Mouse (Mus musculus) midbrain, embryonic 12.5 days (tissue): ENCODE results near the gene Nfkb2. TPM values are rescaled to one million over a fixed set of nuclear protein-coding genes. Genes with fewer than 3 reads are reported as not detected.

Source experiments
- ATAC-seq: fragments of 200-750 bp; cut with Nextera tagmentation; 2 replicates; pipeline ENCODE4 v1.8.0; 2017; ENCODE audit warnings: low read depth, moderate TSS enrichment, moderate library complexity; ENCODE audit not compliant: low FRiP score
- H3K27ac ChIP-seq: fragments of 300-500 bp; sonication (generic); replicated peaks from 2 replicates; pipeline ENCODE4 v1.5.1; 2016; ENCODE audit warnings: mild to moderate bottlenecking
- H3K27me3 ChIP-seq: fragments of 300-500 bp; sonication (generic); 2 replicates; pipeline ENCODE4 v1.6.1; 2016; ENCODE audit warnings: mild to moderate bottlenecking
- H3K36me3 ChIP-seq: fragments of 300-500 bp; sonication (generic); 2 replicates; pipeline ENCODE4 v1.6.1; 2016
- H3K4me1 ChIP-seq: fragments of 300-500 bp; sonication (generic); 2 replicates; pipeline ENCODE4 v1.6.1; 2016
- H3K4me2 ChIP-seq: fragments of 300-500 bp; sonication (generic); replicated peaks from 2 replicates; pipeline ENCODE4 v1.6.1; 2016; ENCODE audit warnings: mild to moderate bottlenecking, moderate library complexity
- H3K4me3 ChIP-seq: fragments of 300-500 bp; sonication (generic); 2 replicates; pipeline ENCODE4 v1.5.1; 2016; ENCODE audit warnings: mild to moderate bottlenecking
- H3K9ac ChIP-seq: fragments of 300-500 bp; sonication (generic); replicated peaks from 2 replicates; pipeline ENCODE4 v1.6.1; 2016; ENCODE audit warnings: mild to moderate bottlenecking, moderate library complexity
- H3K9me3 ChIP-seq: fragments of 300-500 bp; sonication (generic); 2 replicates; pipeline ENCODE4 v1.6.1; 2016; ENCODE audit warnings: mild to moderate bottlenecking
- WGBS: fragments of 180-500 bp; shearing (Covaris S2); methylation state at CpG from one replicate; pipeline ENCODE4 v1.1.7; 2016; 5-methylcytosine and 5-hydroxymethylcytosine counted together
- polyA plus RNA-seq: library from polyadenylated mRNA; unstranded; fragments of >200 nt; fragmentation: Nextera tagmentation; extraction: Ambion mirVana; gene quantifications from 2 replicates; pipeline ENCODE4 v1.2.1, GENCODE M21; 2016

Nfkb2 gene
- polyA plus RNA-seq, 1 experiment from 2014 or later = 4.2 TPM

DNA sequence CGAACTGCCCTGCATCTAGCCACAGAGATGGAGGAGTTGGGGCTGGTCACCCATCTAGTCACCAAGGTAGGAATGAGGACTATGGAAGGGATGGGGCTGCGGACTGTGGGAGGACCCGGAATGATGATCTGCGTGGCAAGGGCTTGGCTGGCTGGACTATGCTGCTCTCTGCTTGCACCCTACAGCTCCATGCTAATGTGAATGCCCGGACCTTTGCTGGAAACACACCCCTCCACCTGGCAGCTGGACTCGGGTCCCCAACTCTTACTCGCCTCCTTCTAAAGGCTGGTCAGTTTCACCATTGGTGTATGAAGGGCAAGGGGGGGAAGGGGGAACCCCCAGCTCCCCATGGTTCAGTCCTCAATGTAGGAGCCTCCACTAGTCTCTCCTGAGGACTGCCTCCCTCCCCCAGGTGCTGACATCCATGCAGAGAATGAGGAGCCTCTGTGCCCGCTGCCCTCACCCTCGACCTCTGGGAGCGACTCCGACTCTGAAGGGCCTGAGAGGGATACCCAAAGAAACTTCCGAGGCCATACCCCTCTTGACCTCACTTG, 6.3 kb downstream of the Nfkb2 start:
- no peaks in the 10 kb centered on the region for H3K9me3 ChIP-seq
- ATAC-seq = no peak
- no peak overlapping the region for H3K27ac ChIP-seq
- H3K9ac ChIP-seq = no peak overlapping the region
- no peak overlapping the region for H3K4me2 ChIP-seq
- WGBS = 88% methylated on average over 12 of the region's 12 CpGs
- H3K27me3 ChIP-seq = peaks cover 88% of the 10 kb centered on the region
- H3K4me1 ChIP-seq = peaks cover 11% of the 10 kb centered on the region
- no peak overlapping the region for H3K4me3 ChIP-seq
- H3K36me3 ChIP-seq = no peaks in the 10 kb centered on the region

DNA sequence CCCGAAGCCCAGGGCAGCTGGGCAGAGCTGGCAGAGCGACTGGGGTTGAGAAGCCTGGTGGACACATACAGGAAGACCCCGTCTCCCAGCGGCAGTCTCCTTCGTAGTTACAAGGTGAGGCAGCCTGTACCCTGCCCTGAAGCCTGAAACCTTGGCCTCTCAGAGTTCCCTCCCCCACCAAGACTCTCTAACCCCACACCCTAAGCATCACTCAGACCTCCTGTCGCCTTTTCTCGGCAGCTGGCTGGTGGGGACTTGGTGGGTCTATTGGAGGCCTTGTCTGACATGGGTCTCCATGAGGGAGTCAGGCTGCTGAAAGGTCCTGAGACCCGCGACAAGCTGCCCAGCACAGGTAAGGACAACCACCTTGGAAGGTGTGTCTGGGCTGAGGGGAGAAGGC, 7.2 kb downstream of the Nfkb2 start:
- H3K36me3 ChIP-seq = no peaks in the 10 kb centered on the region
- WGBS = 96% methylated on average over 9 of the region's 9 CpGs
- no peak overlapping the region for H3K27ac ChIP-seq
- H3K27me3 ChIP-seq = peaks cover 93% of the 10 kb centered on the region
- H3K9me3 ChIP-seq = no peaks in the 10 kb centered on the region
- H3K4me1 ChIP-seq = peaks cover 4% of the 10 kb centered on the region; the same call in 1 of the 2 replicates
- no peak overlapping the region for H3K4me3 ChIP-seq
- ATAC-seq = no peak
- H3K4me2 ChIP-seq = no peak overlapping the region
- no peak overlapping the region for H3K9ac ChIP-seq

DNA sequence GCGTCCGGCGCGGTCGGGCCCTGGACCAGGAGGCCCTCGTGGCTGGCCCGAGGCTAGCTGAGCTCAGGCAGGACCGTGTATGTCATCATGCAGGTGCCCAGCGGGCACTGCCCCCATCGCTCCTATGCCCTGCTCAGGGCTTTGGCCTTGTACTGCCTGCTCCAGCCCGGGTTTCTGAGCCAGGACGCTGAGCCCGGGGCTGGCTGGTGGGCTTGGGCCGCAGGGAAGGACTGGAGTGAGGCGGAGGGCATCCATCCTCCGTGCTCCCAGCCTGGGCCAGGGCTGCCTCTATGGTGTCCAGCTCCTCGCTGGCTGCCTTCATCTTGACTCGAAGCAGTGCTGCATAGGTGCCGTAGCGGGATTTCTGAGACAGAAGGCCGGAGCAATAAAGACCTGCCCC, 8.4 kb downstream of the Nfkb2 start:
- Histone ChIP-seq H3K27ac (no peak overlapping the region), H3K9ac (no peak overlapping the region), H3K27me3 (peaks cover 93% of the 10 kb centered on the region), H3K4me3 (no peak overlapping the region), H3K4me2 (no peak overlapping the region), H3K9me3 (no peaks in the 10 kb centered on the region), H3K4me1 (peaks cover 9% of the 10 kb centered on the region), H3K36me3 (no peaks in the 10 kb centered on the region)
- ATAC-seq = no peak
- WGBS = 90% methylated on average over 21 of the region's 21 CpGs

DNA sequence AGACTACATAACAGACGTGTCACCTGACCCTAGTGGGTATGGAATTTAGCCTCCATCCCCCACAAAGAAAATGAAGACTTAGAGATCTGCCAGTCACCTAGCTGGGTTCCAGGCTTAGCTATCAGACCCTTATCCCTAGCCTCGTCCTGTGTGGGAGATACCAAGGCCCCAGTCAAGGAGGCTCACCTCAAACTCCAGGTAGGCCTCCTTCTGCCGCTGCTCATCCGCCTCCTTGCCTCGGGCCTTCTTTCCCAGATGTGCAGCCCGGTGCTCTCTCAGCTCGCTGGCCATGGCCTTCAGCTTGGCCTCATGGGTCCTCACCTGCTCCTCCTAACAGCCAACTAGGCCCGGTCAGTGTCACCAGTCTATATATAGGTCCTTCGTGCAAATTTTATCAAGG, 9.0 kb downstream of the Nfkb2 start:
- Histone ChIP-seq H3K4me2 (no peak overlapping the region), H3K36me3 (no peaks in the 10 kb centered on the region), H3K9me3 (no peaks in the 10 kb centered on the region), H3K4me3 (no peak overlapping the region), H3K4me1 (peaks cover 14% of the 10 kb centered on the region), H3K27me3 (peaks cover 93% of the 10 kb centered on the region), H3K9ac (no peak overlapping the region), H3K27ac (no peak overlapping the region)
- ATAC-seq = no peak
- WGBS = 92% methylated on average over 9 of the region's 9 CpGs

DNA sequence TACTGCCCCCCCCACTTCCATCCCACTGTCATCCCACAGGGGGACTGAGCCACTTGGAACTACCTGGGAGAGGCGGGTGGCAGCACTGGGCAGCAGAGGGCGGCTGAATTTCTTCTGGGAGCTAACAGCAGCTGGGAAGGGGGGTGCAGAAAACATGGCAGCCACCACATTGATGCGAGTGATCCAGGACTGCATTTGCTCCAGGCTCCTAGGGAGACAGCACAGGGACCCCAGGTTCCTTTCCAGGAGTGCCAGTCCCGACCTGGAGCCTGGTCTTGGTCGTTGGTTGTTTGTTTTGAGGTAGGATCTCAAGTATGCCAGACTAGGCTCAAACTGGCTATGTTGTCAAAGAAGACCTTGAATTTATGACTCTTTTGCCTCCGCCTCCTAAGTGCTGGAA, 9.5 kb downstream of the Nfkb2 start:
- H3K36me3 ChIP-seq = no peaks in the 10 kb centered on the region
- H3K4me3 ChIP-seq = no peak overlapping the region
- no peak for ATAC-seq
- no peak overlapping the region for H3K4me2 ChIP-seq
- no peaks in the 10 kb centered on the region for H3K9me3 ChIP-seq
- WGBS = 70% methylated on average over 6 of the region's 6 CpGs
- peaks cover 93% of the 10 kb centered on the region for H3K27me3 ChIP-seq
- peaks cover 19% of the 10 kb centered on the region for H3K4me1 ChIP-seq
- H3K9ac ChIP-seq = no peak overlapping the region
- no peak overlapping the region for H3K27ac ChIP-seq

DNA sequence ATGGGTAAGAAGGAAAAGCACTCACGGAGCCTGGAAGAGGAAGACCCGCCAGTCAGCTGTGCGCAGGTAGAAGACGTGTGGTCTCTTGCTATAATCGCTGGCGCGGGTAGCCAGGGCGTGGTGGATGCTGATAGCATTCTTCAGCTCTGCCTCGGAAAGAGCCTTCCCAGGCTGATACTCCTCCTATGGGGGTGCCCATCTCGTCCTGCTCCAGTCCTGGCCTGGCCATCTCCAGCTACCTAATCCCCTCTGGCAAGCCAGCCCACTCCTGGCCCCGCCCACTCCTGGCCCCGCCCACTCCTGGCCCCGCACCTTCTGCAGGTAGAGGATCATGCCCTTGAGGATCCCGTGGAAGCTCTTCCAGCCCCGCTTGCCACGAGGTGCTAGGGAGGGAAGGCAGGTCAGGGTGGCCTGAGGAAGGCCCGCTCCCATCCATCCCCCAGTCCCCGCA, 10.1 kb downstream of the Nfkb2 start:
- peaks cover 94% of the 10 kb centered on the region for H3K27me3 ChIP-seq
- H3K4me2 ChIP-seq = no peak overlapping the region
- ATAC-seq = no peak
- H3K27ac ChIP-seq = no peak overlapping the region
- 18% methylated on average over 14 of the region's 18 CpGs for WGBS
- peaks cover 21% of the 10 kb centered on the region for H3K4me1 ChIP-seq
- H3K36me3 ChIP-seq = no peaks in the 10 kb centered on the region
- H3K9me3 ChIP-seq = no peaks in the 10 kb centered on the region
- no peak overlapping the region for H3K9ac ChIP-seq
- H3K4me3 ChIP-seq = no peak overlapping the region

DNA sequence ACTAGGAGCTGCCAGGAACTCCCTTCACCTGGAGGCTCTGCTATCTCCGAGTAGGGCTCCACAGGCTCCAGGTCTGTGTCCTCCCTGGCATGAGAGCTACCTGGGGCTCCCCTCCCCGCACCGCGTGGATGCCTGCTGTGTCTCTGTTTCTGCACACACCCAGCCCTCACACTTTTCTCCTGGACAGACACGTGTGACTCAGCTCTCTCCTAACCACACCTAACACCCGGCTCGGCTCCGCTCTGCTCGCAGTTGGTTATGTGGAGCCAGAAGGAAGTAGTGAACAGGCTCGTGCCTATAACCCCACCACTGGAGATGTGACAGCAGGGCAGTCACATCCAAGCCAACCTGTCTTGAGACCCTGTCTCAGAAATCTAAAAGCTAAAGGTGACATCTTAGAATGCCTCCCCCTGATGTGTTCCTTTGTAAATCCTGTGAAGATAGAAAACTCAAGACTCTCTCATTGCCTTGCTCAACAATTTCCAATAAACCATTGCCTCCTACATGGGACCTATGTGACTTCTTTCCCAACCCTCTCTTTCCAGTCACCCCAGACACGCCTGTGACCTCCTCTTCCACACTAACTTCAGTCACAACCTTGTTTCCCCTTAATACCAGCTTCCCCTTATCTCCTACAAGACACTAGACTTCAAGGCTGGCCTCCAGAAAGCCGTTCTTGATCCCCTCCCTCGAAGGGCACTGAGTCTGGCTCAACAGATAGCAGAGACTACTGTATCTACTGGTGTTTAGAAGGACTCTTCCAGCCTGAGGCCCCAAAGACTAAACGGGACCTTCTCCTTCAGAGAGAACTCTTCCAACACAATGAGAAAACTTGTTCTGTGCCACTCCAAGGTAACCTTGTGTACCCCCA, 11.0 kb downstream of the Nfkb2 start:
- 48% methylated on average over 14 of the region's 14 CpGs for WGBS
- H3K9ac ChIP-seq = no peak overlapping the region

DNA sequence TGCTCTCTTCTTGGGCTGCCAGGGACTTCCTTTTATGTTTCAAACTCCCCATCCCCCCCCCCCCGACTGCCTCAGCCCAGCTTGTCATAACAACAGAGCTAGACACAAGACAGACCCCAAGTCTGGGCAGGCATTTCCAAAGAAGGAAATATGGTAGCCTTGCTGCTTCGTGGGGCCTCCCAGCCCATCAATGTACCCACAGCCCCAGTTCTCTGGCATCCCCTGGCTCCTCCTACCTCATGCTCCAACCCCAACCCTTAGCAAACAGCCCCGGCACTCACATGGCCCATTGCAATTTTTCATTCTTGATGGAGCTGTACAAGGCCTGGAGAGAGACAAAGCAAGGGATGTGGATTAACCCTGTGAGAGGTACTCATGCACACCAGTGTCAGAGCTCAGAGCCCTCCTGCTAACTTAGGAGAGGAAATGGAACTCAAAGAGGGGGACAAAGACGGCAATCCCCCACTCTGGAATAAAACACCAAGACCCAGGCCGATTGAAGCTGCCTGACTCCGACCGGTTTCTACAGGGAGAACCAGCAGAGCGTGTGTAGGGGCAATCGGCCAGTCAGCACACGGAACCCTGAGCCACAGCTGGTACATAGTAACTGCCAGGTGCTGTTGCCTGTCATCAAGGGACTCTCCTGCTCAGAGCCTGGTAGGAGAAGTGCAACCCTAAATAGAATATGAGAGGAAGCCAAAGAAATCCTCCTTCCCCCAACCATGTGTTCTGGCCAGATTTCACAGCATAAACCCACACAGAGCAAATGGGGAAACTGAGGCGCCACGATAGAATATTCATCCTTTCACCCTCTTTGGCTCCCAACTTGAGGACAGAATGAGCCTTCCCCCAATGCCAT, 11.9 kb downstream of the Nfkb2 start:
- peaks cover 94% of the 10 kb centered on the region for H3K27me3 ChIP-seq
- H3K9me3 ChIP-seq = no peaks in the 10 kb centered on the region
- H3K36me3 ChIP-seq = no peaks in the 10 kb centered on the region
- no peak for ATAC-seq
- no peak overlapping the region for H3K9ac ChIP-seq
- H3K4me2 ChIP-seq = peak overlapping the region; percentile 64; the same call in 1 of the 2 replicates
- no peak overlapping the region for H3K27ac ChIP-seq
- H3K4me1 ChIP-seq = peaks cover 33% of the 10 kb centered on the region
- no peak overlapping the region for H3K4me3 ChIP-seq
- 52% methylated on average over 12 of the region's 12 CpGs for WGBS

More for the DNA sequence above, 11.0 kb downstream of the Nfkb2 start:
- ATAC-seq = no peak
- Histone ChIP-seq H3K36me3 (no peaks in the 10 kb centered on the region), H3K4me2 (no peak overlapping the region), H3K4me1 (peaks cover 29% of the 10 kb centered on the region), H3K27ac (no peak overlapping the region), H3K4me3 (no peak overlapping the region), H3K9me3 (no peaks in the 10 kb centered on the region), H3K27me3 (peaks cover 95% of the 10 kb centered on the region)

DNA sequence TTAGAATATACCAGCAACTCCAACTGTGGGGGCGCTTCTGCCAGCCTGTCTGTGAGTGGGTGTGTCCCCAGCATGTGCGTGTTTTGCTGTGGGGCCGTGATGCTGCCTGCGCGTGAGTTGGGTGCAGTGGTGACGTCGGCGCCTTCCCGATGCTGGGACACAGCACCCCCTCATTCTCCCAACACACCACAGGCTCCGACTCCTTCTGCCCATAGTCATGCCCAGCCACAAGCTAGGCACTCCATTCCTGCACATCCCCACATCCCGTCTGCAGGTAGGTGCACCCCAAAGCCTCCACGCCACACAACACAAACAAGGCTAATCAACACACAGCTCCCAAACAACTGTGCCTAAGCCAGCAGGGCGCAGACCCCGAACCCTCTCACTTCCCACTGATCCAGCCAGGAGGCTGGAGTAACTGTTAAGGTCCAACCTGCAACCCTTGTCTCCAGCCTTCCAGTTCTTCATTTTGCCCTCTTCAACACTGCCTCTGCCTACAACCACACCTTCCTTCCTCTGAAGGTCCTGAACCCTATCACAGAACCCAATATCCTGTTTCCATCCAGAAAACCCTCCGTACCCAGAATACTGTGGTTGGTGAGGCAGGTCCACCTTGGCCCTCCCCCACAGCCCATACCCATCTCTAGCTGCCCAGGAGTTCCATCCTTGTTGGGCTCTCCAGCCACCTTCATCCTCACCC, 12.9 kb downstream of the Nfkb2 start:
- no peaks in the 10 kb centered on the region for H3K9me3 ChIP-seq
- H3K4me3 ChIP-seq = peak overlapping the region; percentile 46
- H3K36me3 ChIP-seq = no peaks in the 10 kb centered on the region
- H3K4me2 ChIP-seq = peak overlapping the region; percentile 64
- 32% methylated on average over 15 of the region's 15 CpGs for WGBS
- peaks cover 88% of the 10 kb centered on the region for H3K27me3 ChIP-seq
- no peak for ATAC-seq
- peak overlapping the region; percentile 52; the same call in 1 of the 2 replicates for H3K9ac ChIP-seq
- H3K27ac ChIP-seq = 0 out of 2 replicates have a peak overlapping the region, but pooled peaks have one; percentile 52
- H3K4me1 ChIP-seq = peaks cover 43% of the 10 kb centered on the region

DNA sequence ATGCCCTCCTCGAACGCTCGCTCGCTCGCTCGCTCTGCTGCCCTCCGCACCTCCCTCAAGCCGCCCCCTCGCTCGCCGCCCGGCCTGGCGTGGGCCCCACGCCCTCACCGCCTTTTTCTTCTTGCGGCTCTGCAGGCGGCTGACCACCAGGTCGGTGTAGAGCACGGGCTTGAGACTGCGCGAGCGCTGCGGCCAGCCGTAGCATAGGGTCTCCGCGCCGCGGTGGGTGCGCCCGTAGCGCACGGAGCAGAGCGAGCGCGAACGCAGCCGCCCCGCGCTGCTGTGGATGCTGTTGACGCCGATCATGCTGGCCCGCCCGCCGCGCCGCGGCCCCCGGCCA, 13.4 kb downstream of the Nfkb2 start:
- no peak for ATAC-seq

DNA sequence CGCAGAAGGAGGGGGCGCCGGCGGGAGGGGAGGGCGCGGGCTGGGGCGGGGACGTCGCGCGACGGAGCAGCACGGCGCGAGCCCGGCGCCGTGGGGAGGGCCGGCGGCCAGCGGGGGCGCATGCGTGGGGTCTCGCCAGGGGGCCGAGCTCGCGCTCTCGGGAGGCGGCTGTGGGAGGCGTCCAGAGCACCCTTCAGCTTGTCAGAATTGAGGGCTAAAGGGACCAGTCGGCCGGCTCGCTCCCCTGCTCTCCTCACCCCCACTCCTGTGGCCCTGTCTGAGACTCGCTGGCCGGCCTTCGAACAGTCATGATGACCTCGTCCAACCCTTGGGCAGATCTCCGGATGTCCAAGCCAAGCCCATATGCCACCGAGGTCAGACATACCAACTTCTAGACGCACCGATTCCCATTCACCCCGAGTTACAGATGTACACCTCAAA, 13.9 kb downstream of the Nfkb2 start:
- 2% methylated on average over 38 of the region's 42 CpGs for WGBS
- peaks cover 52% of the 10 kb centered on the region for H3K4me1 ChIP-seq
- peak overlapping the region; percentile 46 for H3K4me3 ChIP-seq
- no peaks in the 10 kb centered on the region for H3K9me3 ChIP-seq
- H3K27me3 ChIP-seq = peaks cover 91% of the 10 kb centered on the region
- no peaks in the 10 kb centered on the region for H3K36me3 ChIP-seq
- peak overlapping the region; percentile 52 for H3K9ac ChIP-seq
- H3K4me2 ChIP-seq = peak overlapping the region; percentile 64
- no peak for ATAC-seq
- 0 out of 2 replicates have a peak overlapping the region, but pooled peaks have one; percentile 52 for H3K27ac ChIP-seq

More for the DNA sequence above, 13.4 kb downstream of the Nfkb2 start:
- Histone ChIP-seq H3K27ac (peak overlapping the region; percentile 52; the same call in 1 of the 2 replicates), H3K4me1 (peaks cover 49% of the 10 kb centered on the region), H3K9me3 (no peaks in the 10 kb centered on the region), H3K36me3 (no peaks in the 10 kb centered on the region), H3K27me3 (peaks cover 91% of the 10 kb centered on the region), H3K4me3 (peak overlapping the region; percentile 46), H3K9ac (peak overlapping the region; percentile 52), H3K4me2 (peak overlapping the region; percentile 64)
- under 1% methylated on average over 47 of the region's 48 CpGs for WGBS
